Mouse (Mus musculus) E14TG2a.4 (cell line): Measurements from ENCODE around the gene Xxylt1.

Source experiments
- CTCF ChIP-seq: conservative IDR thresholded peaks from 2 replicates; pipeline ENCODE4 v1.5.1; 2014; ENCODE audit warnings: low read length
- NANOG ChIP-seq: IDR thresholded peaks from 2 replicates; pipeline ENCODE4 v1.6.1; 2014; ENCODE audit warnings: borderline replicate concordance, low read length, mixed read lengths
- POU5F1 ChIP-seq: IDR thresholded peaks from 2 replicates; pipeline ENCODE4 v1.6.1; 2014; ENCODE audit warnings: low read length, borderline replicate concordance

DNA sequence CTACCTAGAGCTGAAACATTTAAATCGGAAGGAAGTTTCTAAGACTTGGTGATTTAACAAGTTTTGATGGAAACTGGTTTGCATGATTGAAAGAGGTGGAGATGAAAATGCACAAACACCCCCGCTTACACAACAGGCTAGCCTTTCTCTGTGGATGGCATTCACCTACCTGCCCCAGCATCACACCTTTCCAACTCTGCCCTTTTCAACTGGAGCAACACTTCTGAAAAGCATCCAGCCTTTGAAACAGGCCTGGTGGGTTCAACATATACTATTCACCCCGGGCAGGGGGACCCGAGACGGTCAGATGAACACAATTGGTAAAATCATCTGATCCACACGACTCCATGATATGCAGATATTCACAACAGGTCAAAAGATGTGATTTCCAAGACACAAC is 659 bp upstream of the Xxylt1 start:
- no peak for TF ChIP-seq CTCF
- no peak for TF ChIP-seq NANOG
- TF ChIP-seq POU5F1 = no peak
